Mouse (Mus musculus) limb, embryonic 12.5 days (tissue): Measurements from ENCODE around the gene Hdgfl2. TPM values are rescaled to one million over a fixed set of nuclear protein-coding genes. Genes with fewer than 3 reads are reported as not detected.
A peak's percentile ranks its signal among the peaks of the same experiment; 100 is the strongest.
"Not testable (repeated sequence)": the region's sequence is repeated elsewhere in the genome, so short reads cannot be mapped to it uniquely, and the experiment has no call there.

ENCODE experiments used
- ATAC-seq: fragments of 200-750 bp; cut with Nextera tagmentation; 2 replicates; pipeline ENCODE4 v1.8.0; 2017; ENCODE audit warnings: low read depth, moderate TSS enrichment; ENCODE audit not compliant: insufficient number of reproducible peaks, insufficient read depth, low FRiP score, low TSS enrichment
- H3K27ac ChIP-seq: fragments of 300-500 bp; sonication (generic); 2 replicates; pipeline ENCODE4 v1.5.1; 2016; ENCODE audit warnings: mild to moderate bottlenecking, moderate library complexity
- H3K27me3 ChIP-seq: fragments of 300-500 bp; sonication (generic); 2 replicates; pipeline ENCODE4 v1.6.1; 2016; ENCODE audit warnings: mild to moderate bottlenecking, moderate library complexity
- H3K36me3 ChIP-seq: fragments of 300-500 bp; sonication (generic); 2 replicates; pipeline ENCODE4 v1.6.1; 2016; ENCODE audit warnings: mild to moderate bottlenecking, moderate library complexity
- H3K4me1 ChIP-seq: fragments of 300-500 bp; sonication (generic); replicated peaks from 2 replicates; pipeline ENCODE4 v1.6.1; 2016
- H3K4me2 ChIP-seq: fragments of 300-500 bp; sonication (generic); 2 replicates; pipeline ENCODE4 v1.6.1; 2016; ENCODE audit warnings: mild to moderate bottlenecking, moderate library complexity
- H3K4me3 ChIP-seq: fragments of 300-500 bp; sonication (generic); replicated peaks from 2 replicates; pipeline ENCODE4 v1.5.1; 2016; ENCODE audit warnings: mild to moderate bottlenecking
- H3K9ac ChIP-seq: fragments of 300-500 bp; sonication (generic); replicated peaks from 2 replicates; pipeline ENCODE4 v1.6.1; 2016; ENCODE audit warnings: mild to moderate bottlenecking, moderate library complexity
- H3K9me3 ChIP-seq: fragments of 300-500 bp; sonication (generic); 2 replicates; pipeline ENCODE4 v1.6.1; 2016; ENCODE audit warnings: mild to moderate bottlenecking, moderate library complexity
- WGBS: fragments of 180-500 bp; shearing (Covaris S2); methylation state at CpG from one replicate; pipeline ENCODE4 v1.1.7; 2016; 5-methylcytosine and 5-hydroxymethylcytosine counted together
- polyA plus RNA-seq: library from polyadenylated mRNA; unstranded; fragments of >200 nt; fragmentation: Nextera tagmentation; extraction: Ambion mirVana; gene quantifications from 2 replicates; pipeline ENCODE4 v1.2.1, GENCODE M21; 2016

The Hdgfl2 gene
- polyA plus RNA-seq, 1 experiment from 2014 or later: 176 TPM

- peaks cover 84% of the 10 kb centered on the region for H3K36me3 ChIP-seq
- H3K27me3 ChIP-seq: no peaks in the 10 kb centered on the region
- H3K9ac ChIP-seq: no peak overlapping the region
- H3K9me3 ChIP-seq: no peaks in the 10 kb centered on the region
- H3K4me3 ChIP-seq: no peak overlapping the region
- H3K4me2 ChIP-seq: no peak overlapping the region
- ATAC-seq: no peak
- H3K27ac ChIP-seq: no peak overlapping the region
- 88% methylated on average over 1 of the region's 1 CpGs for WGBS
- H3K4me1 ChIP-seq: no peaks in the 10 kb centered on the region
Observed at GRCm38 (mm10) chr17:56092794-56093193, 13.4 kb downstream of the Hdgfl2 start.

GRCm38 (mm10) chr17:56096883-56097282 lies 17.4 kb downstream of the Hdgfl2 start:
- Histone ChIP-seq H3K27me3 (no peaks in the 10 kb centered on the region), H3K9me3 (no peaks in the 10 kb centered on the region), H3K27ac (no peak overlapping the region), H3K9ac (no peak overlapping the region), H3K4me2 (no peak overlapping the region), H3K4me3 (no peak overlapping the region), H3K36me3 (peaks cover 90% of the 10 kb centered on the region), H3K4me1 (no peaks in the 10 kb centered on the region)
- WGBS: 92% methylated on average over 12 of the region's 12 CpGs
- 0 out of 2 replicates have a peak, but pooled peaks have one; percentile 12 for ATAC-seq

GRCm38 (mm10) chr17:56098180-56098579 lies 18.7 kb downstream of the Hdgfl2 start:
- Histone ChIP-seq H3K36me3 (peaks cover 95% of the 10 kb centered on the region), H3K27me3 (no peaks in the 10 kb centered on the region), H3K9ac (no peak overlapping the region), H3K27ac (no peak overlapping the region), H3K4me3 (no peak overlapping the region), H3K9me3 (no peaks in the 10 kb centered on the region), H3K4me2 (no peak overlapping the region), H3K4me1 (no peaks in the 10 kb centered on the region)
- WGBS: 87% methylated on average over 8 of the region's 8 CpGs
- ATAC-seq: no peak

- Histone ChIP-seq H3K9me3 (no peaks in the 10 kb centered on the region), H3K36me3 (peaks cover 95% of the 10 kb centered on the region), H3K4me2 (no peak overlapping the region), H3K27ac (no peak overlapping the region), H3K27me3 (no peaks in the 10 kb centered on the region), H3K4me3 (no peak overlapping the region), H3K9ac (no peak overlapping the region), H3K4me1 (no peaks in the 10 kb centered on the region)
- ATAC-seq: no peak
- 88% methylated on average over 15 of the region's 15 CpGs for WGBS
Observed at GRCm38 (mm10) chr17:56098711-56099572, 19.5 kb downstream of the Hdgfl2 start.

GRCm38 (mm10) chr17:56100811-56101210 lies 21.4 kb downstream of the Hdgfl2 start:
- 87% methylated on average over 3 of the region's 3 CpGs for WGBS

GRCm38 (mm10) chr17:56102158-56102557 lies 22.7 kb downstream of the Hdgfl2 start:
- ATAC-seq: no peak
- Histone ChIP-seq H3K4me3 (no peak overlapping the region), H3K9ac (no peak overlapping the region), H3K27me3 (no peaks in the 10 kb centered on the region), H3K27ac (no peak overlapping the region), H3K4me2 (no peak overlapping the region), H3K4me1 (no peaks in the 10 kb centered on the region), H3K36me3 (peaks cover 69% of the 10 kb centered on the region), H3K9me3 (no peaks in the 10 kb centered on the region)
- WGBS: 94% methylated on average over 5 of the region's 5 CpGs

More at GRCm38 (mm10) chr17:56100811-56101210, 21.4 kb downstream of the Hdgfl2 start:
- no peaks in the 10 kb centered on the region for H3K9me3 ChIP-seq
- no peaks in the 10 kb centered on the region for H3K27me3 ChIP-seq
- H3K4me1 ChIP-seq: no peaks in the 10 kb centered on the region
- no peak overlapping the region for H3K27ac ChIP-seq
- no peak for ATAC-seq
- H3K36me3 ChIP-seq: peaks cover 82% of the 10 kb centered on the region
- H3K4me3 ChIP-seq: no peak overlapping the region
- no peak overlapping the region for H3K4me2 ChIP-seq
- H3K9ac ChIP-seq: no peak overlapping the region

- Histone ChIP-seq H3K27me3 (no peaks in the 10 kb centered on the region), H3K27ac (no peak overlapping the region), H3K9ac (no peak overlapping the region), H3K36me3 (peaks cover 61% of the 10 kb centered on the region), H3K4me2 (no peak overlapping the region), H3K9me3 (no peaks in the 10 kb centered on the region), H3K4me3 (no peak overlapping the region), H3K4me1 (no peaks in the 10 kb centered on the region)
- 93% methylated on average over 9 of the region's 9 CpGs for WGBS
- no peak for ATAC-seq
Observed at GRCm38 (mm10) chr17:56102927-56103326, 23.5 kb downstream of the Hdgfl2 start.

- Histone ChIP-seq H3K9ac (no peak overlapping the region), H3K4me2 (no peak overlapping the region), H3K4me3 (no peak overlapping the region), H3K36me3 (peaks cover 57% of the 10 kb centered on the region), H3K27ac (no peak overlapping the region), H3K27me3 (no peaks in the 10 kb centered on the region), H3K4me1 (no peaks in the 10 kb centered on the region), H3K9me3 (no peaks in the 10 kb centered on the region)
- no peak for ATAC-seq
- whole genome bisulfite sequencing: 94% methylated on average over 8 of the region's 8 CpGs
Observed at GRCm38 (mm10) chr17:56103465-56104285, 24.2 kb downstream of the Hdgfl2 start.

GRCm38 (mm10) chr17:56104821-56105220 lies 25.4 kb downstream of the Hdgfl2 start:
- H3K36me3 ChIP-seq: peaks cover 51% of the 10 kb centered on the region

GRCm38 (mm10) chr17:56106436-56106835 lies 27.0 kb downstream of the Hdgfl2 start:
- WGBS: 93% methylated on average over 4 of the region's 4 CpGs

More at GRCm38 (mm10) chr17:56104821-56105220, 25.4 kb downstream of the Hdgfl2 start:
- not testable (repeated sequence) for H3K9ac ChIP-seq, H3K27ac ChIP-seq, H3K4me3 ChIP-seq, H3K9me3 ChIP-seq, H3K4me1 ChIP-seq, ATAC-seq, H3K4me2 ChIP-seq, H3K27me3 ChIP-seq
- WGBS: 94% methylated on average over 4 of the region's 5 CpGs

GRCm38 (mm10) chr17:56106981-56107380 lies 27.5 kb downstream of the Hdgfl2 start:
- Histone ChIP-seq H3K4me3 (no peak overlapping the region), H3K4me1 (no peaks in the 10 kb centered on the region), H3K36me3 (peaks cover 31% of the 10 kb centered on the region), H3K4me2 (no peak overlapping the region), H3K9me3 (no peaks in the 10 kb centered on the region), H3K27me3 (no peaks in the 10 kb centered on the region), H3K9ac (no peak overlapping the region), H3K27ac (no peak overlapping the region)
- 62% methylated on average over 4 of the region's 4 CpGs for WGBS
- ATAC-seq: no peak

More at GRCm38 (mm10) chr17:56106436-56106835, 27.0 kb downstream of the Hdgfl2 start:
- not testable (repeated sequence) for H3K9me3 ChIP-seq, H3K4me3 ChIP-seq, H3K27ac ChIP-seq, H3K4me2 ChIP-seq, ATAC-seq, H3K27me3 ChIP-seq, H3K9ac ChIP-seq, H3K4me1 ChIP-seq
- H3K36me3 ChIP-seq: peaks cover 36% of the 10 kb centered on the region
